Mouse (Mus musculus) Muller cell, postnatal 12 days (primary cell): ENCODE measurements around the gene Slc16a3.

Experiments used
- DNase-seq: peaks from one replicate; pipeline ENCODE4 v3.0.0-alpha.2; 2015; ENCODE audit errors: inconsistent ontology term

Slc16a3 gene

GRCm38 (mm10) chr11:120948861-120949851, 876 bp downstream of the Slc16a3 start:
- DNase-seq, result peak; percentile 43

GRCm38 (mm10) chr11:120949863-120950262, 1.6 kb downstream of the Slc16a3 start:
- DNase-seq, result no peak

GRCm38 (mm10) chr11:120950281-120951202, 2.3 kb downstream of the Slc16a3 start:
- DNase-seq, result peak; percentile 95

- DNase-seq, result no peak
Observed at GRCm38 (mm10) chr11:120951237-120951636, 3.0 kb downstream of the Slc16a3 start.

- DNase-seq, result no peak
Observed at GRCm38 (mm10) chr11:120951731-120952730, 3.8 kb downstream of the Slc16a3 start.

- no peak for DNase-seq
Observed at GRCm38 (mm10) chr11:120954936-120955335, 6.7 kb downstream of the Slc16a3 start.

GRCm38 (mm10) chr11:120955701-120956100, 7.4 kb downstream of the Slc16a3 start:
- DNase-seq, result no peak

GRCm38 (mm10) chr11:120957052-120957451, 8.8 kb downstream of the Slc16a3 start:
- DNase-seq, result no peak

- no peak for DNase-seq
Observed at GRCm38 (mm10) chr11:120957731-120958257, 9.5 kb downstream of the Slc16a3 start.

- DNase-seq, result no peak
Observed at GRCm38 (mm10) chr11:120959066-120959465, 10.8 kb downstream of the Slc16a3 start.

- DNase-seq, result no peak
Observed at GRCm38 (mm10) chr11:120959564-120959963, 11.3 kb downstream of the Slc16a3 start.

- DNase-seq, result no peak
Observed at GRCm38 (mm10) chr11:120960248-120960647, 12.0 kb downstream of the Slc16a3 start.

- DNase-seq, result no peak
Observed at GRCm38 (mm10) chr11:120961594-120961993, 13.3 kb downstream of the Slc16a3 start.

- DNase-seq, result no peak
Observed at GRCm38 (mm10) chr11:120962050-120962771, 13.9 kb downstream of the Slc16a3 start.

GRCm38 (mm10) chr11:120962909-120963308, 14.6 kb downstream of the Slc16a3 start:
- DNase-seq, result peak; percentile 81

GRCm38 (mm10) chr11:120964195-120965157, 16.2 kb downstream of the Slc16a3 start:
- peak; percentile 67 for DNase-seq

GRCm38 (mm10) chr11:120965587-120965986, 17.3 kb downstream of the Slc16a3 start:
- no peak for DNase-seq

GRCm38 (mm10) chr11:120969742-120970141, 21.5 kb downstream of the Slc16a3 start:
- no peak for DNase-seq

GRCm38 (mm10) chr11:120971237-120971636, 23.0 kb downstream of the Slc16a3 start:
- no peak for DNase-seq
